32 mouse cellular contexts compared by ENCODE assay signal in genomic region chr14:44891387-44892132, GRCm38 (mm10). TPM values are rescaled to one million over a fixed set of nuclear protein-coding genes. Genes with fewer than 3 reads are reported as not detected.
A peak's percentile ranks its signal among the peaks of the same experiment; 100 is the strongest.
DNase-seq lines count a peak whose midpoint lies in the region; ATAC-seq lines count a peak whose summit lies in the region.
"Had no signal": no experiment of that assay in that cellular context is flagged by ENCODE, and none has a peak within 500 bp of the region (broad histone marks: within the 10 kb centered on the region; RNA-seq: fewer than 3 reads in every experiment).

No protein-coding gene starts in this region.

- no peak overlapping the region for H3K27ac ChIP-seq in intestine, embryonic 15.5 days
- no peak overlapping the region for H3K27ac ChIP-seq in limb, embryonic 10.5 days
- H3K27ac ChIP-seq: embryonic facial prominence, embryonic 10.5 days; embryonic facial prominence, embryonic 13.5 days; forebrain, embryonic 12.5 days; forebrain, embryonic 15.5 days; heart, adult 2 months; heart, embryonic 10.5 days; hindbrain, embryonic 14.5 days; hindbrain, postnatal 0 days had no signal

- H3K27me3 ChIP-seq in intestine, embryonic 15.5 days (replicated peaks) = no peaks in the 10 kb centered on the region
- H3K27me3 ChIP-seq in limb, embryonic 10.5 days (ENCODE audit: low read depth, poor library complexity, severe bottlenecking) = no peaks in the 10 kb centered on the region
- H3K27me3 ChIP-seq: embryonic facial prominence, embryonic 13.5 days; forebrain, embryonic 12.5 days; forebrain, embryonic 15.5 days had no signal

- no peaks in the 10 kb centered on the region for H3K9me3 ChIP-seq in intestine, embryonic 15.5 days
- H3K9me3 ChIP-seq in limb, embryonic 10.5 days (replicated peaks) = no peaks in the 10 kb centered on the region
- H3K9me3 ChIP-seq: embryonic facial prominence, embryonic 10.5 days; embryonic facial prominence, embryonic 13.5 days; forebrain, embryonic 12.5 days; forebrain, embryonic 15.5 days; heart, embryonic 10.5 days had no signal

- H3K4me3 ChIP-seq in intestine, embryonic 15.5 days (replicated peaks) = no peak overlapping the region
- no peak overlapping the region for H3K4me3 ChIP-seq in limb, embryonic 10.5 days
- H3K4me3 ChIP-seq: embryonic facial prominence, embryonic 10.5 days; embryonic facial prominence, embryonic 13.5 days; erythroblast, embryonic 14.5 days; forebrain, embryonic 12.5 days; forebrain, embryonic 15.5 days; heart, adult 2 months; heart, embryonic 10.5 days had no signal

- ATAC-seq in common myeloid progenitor, adult 5-6 weeks (replicated peaks; ENCODE audit: low read depth, poor library complexity, severe bottlenecking) = peak; percentile 86
- ATAC-seq in intestine, embryonic 15.5 days = peak; percentile 62; the same call in 1 of the 2 replicates
- ATAC-seq in megakaryocyte, adult 5-6 weeks (ENCODE audit: poor library complexity, severe bottlenecking) = peak; percentile 98
- ATAC-seq: CD4-positive, CD25-positive, alpha-beta regulatory T cell, adult 4 months; forebrain, embryonic 15.5 days; hindbrain, postnatal 0 days; inflammation-experienced regulatory T-cells, adult 6 months had no signal

- peak; percentile 61 for DNase-seq in 416B (ENCODE audit: low read depth)
- DNase-seq in kidney, postnatal 4 days = no peak
- DNase-seq in spleen, postnatal 10 days (ENCODE audit: low spot score in 2 of 2) = no peak
- DNase-seq in limb, embryonic 10.5 days (ENCODE audit: low spot score) = no peak
- DNase-seq in lung, postnatal 10 days = no peak
- DNase-seq: adrenal gland, adult 8-10 months; adrenal gland, postnatal 25 days; cerebellum, adult 18-20 months; cerebellum, adult 9-10 months; cerebellum, postnatal 14 days; embryo, embryonic 11 days; gastrocnemius, postnatal 25 days; heart, adult 2 months; heart, postnatal 36 days had no signal

- no peaks in the 10 kb centered on the region for H3K4me1 ChIP-seq in intestine, embryonic 15.5 days (replicated peaks)
- H3K4me1 ChIP-seq in limb, embryonic 10.5 days = no peaks in the 10 kb centered on the region
- H3K4me1 ChIP-seq: embryonic facial prominence, embryonic 10.5 days; embryonic facial prominence, embryonic 13.5 days; forebrain, embryonic 12.5 days; forebrain, embryonic 15.5 days; heart, embryonic 10.5 days had no signal

- no peak overlapping the region for H3K4me2 ChIP-seq in intestine, embryonic 15.5 days (replicated peaks)
- H3K4me2 ChIP-seq: embryonic facial prominence, embryonic 13.5 days; forebrain, embryonic 12.5 days; forebrain, embryonic 15.5 days; hindbrain, embryonic 14.5 days had no signal

- no peak overlapping the region for H3K9ac ChIP-seq in intestine, embryonic 15.5 days
- H3K9ac ChIP-seq: embryonic facial prominence, embryonic 13.5 days; forebrain, embryonic 12.5 days; forebrain, embryonic 15.5 days; hindbrain, embryonic 14.5 days had no signal

- H3K36me3 ChIP-seq in intestine, embryonic 15.5 days = no peaks in the 10 kb centered on the region
- H3K36me3 ChIP-seq in limb, embryonic 10.5 days = no peaks in the 10 kb centered on the region
- H3K36me3 ChIP-seq: embryonic facial prominence, embryonic 10.5 days; embryonic facial prominence, embryonic 13.5 days; forebrain, embryonic 12.5 days; forebrain, embryonic 15.5 days; heart, embryonic 10.5 days had no signal

- WGBS in intestine, embryonic 15.5 days = 73% methylated on average over 7 of the region's 7 CpGs
- WGBS in limb, embryonic 10.5 days = 76% methylated on average over 7 of the region's 7 CpGs

RNA-seq across cellular contexts. Expression of gene Ptgdr, which starts 32.4 kb away (rescaled TPM):
- total RNA-seq in common myeloid progenitor, adult 5-6 weeks (2017) = not detected in 2 replicates
- not detected in 2 replicates for polyA plus RNA-seq in intestine, embryonic 15.5 days (2015; fragmentation: Nextera tagmentation; extraction: Ambion mirVana)
- 0.30 TPM in 1 of 2 replicates, not detected in the other for total RNA-seq in megakaryocyte, adult 5-6 weeks (2015)
- 0.20 and 0.22 TPM in 2 replicates for total RNA-seq in megakaryocyte, adult 5-6 weeks (2017)
- 0.05 TPM in 1 of 2 replicates, not detected in the other for polyA plus RNA-seq in limb, embryonic 10.5 days (2016; fragmentation: Nextera tagmentation; extraction: Ambion mirVana)
- total RNA-seq: adrenal gland, adult 8-10 months; adrenal gland, postnatal 25 days; gastrocnemius, postnatal 25 days; heart, adult 2 months; heart, postnatal 36 days; MEL had no signal
- polyA plus RNA-seq: C2C12; CD4-positive, CD25-positive, alpha-beta regulatory T cell, adult 4 months; embryonic facial prominence, embryonic 10.5 days; erythroblast, embryonic 14.5 days; heart, adult 2 months; heart, embryonic 10.5 days; heart, embryonic 14.5 days; heart, postnatal 0 days; hindbrain, embryonic 11.5 days; inflammation-experienced regulatory T-cells, adult 6 months had no signal
